Mouse (Mus musculus) lung, embryonic 14.5 days (tissue): ENCODE data around the gene Ralgps2. TPM values are rescaled to one million over a fixed set of nuclear protein-coding genes. Genes with fewer than 3 reads are reported as not detected.

Experiments
- ATAC-seq: fragments of 200-750 bp; cut with Nextera tagmentation; 2 replicates; pipeline ENCODE4 v1.8.0; 2017; ENCODE audit warnings: mild to moderate bottlenecking, moderate TSS enrichment, moderate library complexity; ENCODE audit not compliant: insufficient read depth
- DNase-seq: peaks from one replicate; pipeline ENCODE4 v3.0.0-alpha.2; 2015
- H3K27ac ChIP-seq: fragments of 300-500 bp; sonication (generic); 2 replicates; pipeline ENCODE4 v1.5.1; 2014; ENCODE audit warnings: low read depth, mild to moderate bottlenecking, moderate library complexity
- H3K27me3 ChIP-seq: fragments of 300-500 bp; sonication (generic); 2 replicates; pipeline ENCODE4 v1.6.1; 2014; ENCODE audit warnings: low read length, control low read depth; ENCODE audit not compliant: insufficient read depth
- H3K36me3 ChIP-seq: fragments of 300-500 bp; sonication (generic); 2 replicates; pipeline ENCODE4 v1.6.1; 2014; ENCODE audit warnings: control low read depth; ENCODE audit not compliant: insufficient read depth
- H3K4me1 ChIP-seq: fragments of 300-500 bp; sonication (generic); 2 replicates; pipeline ENCODE4 v1.6.1; 2014; ENCODE audit warnings: antibody characterized with exemption, control low read depth; ENCODE audit not compliant: insufficient read depth
- H3K4me2 ChIP-seq: fragments of 300-500 bp; sonication (generic); 2 replicates; pipeline ENCODE4 v1.6.1; 2014; ENCODE audit warnings: mild to moderate bottlenecking
- H3K4me3 ChIP-seq: fragments of 300-500 bp; sonication (generic); 2 replicates; pipeline ENCODE4 v1.5.1; 2014; ENCODE audit warnings: low read depth, low read length
- H3K9ac ChIP-seq: fragments of 300-500 bp; sonication (generic); 2 replicates; pipeline ENCODE4 v1.6.1; 2014
- H3K9me3 ChIP-seq: fragments of 300-500 bp; sonication (generic); 2 replicates; pipeline ENCODE4 v1.6.1; 2016; ENCODE audit warnings: low read depth, low read length, control low read depth
- CTCF ChIP-seq: IDR thresholded peaks from 2 replicates; pipeline ENCODE4 v1.5.1; 2016; ENCODE audit warnings: antibody characterized with exemption, low read depth
- WGBS: fragments of 180-500 bp; shearing (Covaris S2); extraction: QIAGEN DNeasy Blood & Tissue Kit; methylation state at CpG from one replicate; pipeline ENCODE4 v1.1.7; 2014; 5-methylcytosine and 5-hydroxymethylcytosine counted together
- polyA plus RNA-seq: library from polyadenylated mRNA; unstranded; fragments of >200 nt; fragmentation: Nextera tagmentation; extraction: Ambion mirVana; gene quantifications from 2 replicates; pipeline ENCODE4 v1.2.1, GENCODE M21; 2014

The Ralgps2 gene
- polyA plus RNA-seq, 1 experiment from 2014 or later: 70.6 TPM

DNA sequence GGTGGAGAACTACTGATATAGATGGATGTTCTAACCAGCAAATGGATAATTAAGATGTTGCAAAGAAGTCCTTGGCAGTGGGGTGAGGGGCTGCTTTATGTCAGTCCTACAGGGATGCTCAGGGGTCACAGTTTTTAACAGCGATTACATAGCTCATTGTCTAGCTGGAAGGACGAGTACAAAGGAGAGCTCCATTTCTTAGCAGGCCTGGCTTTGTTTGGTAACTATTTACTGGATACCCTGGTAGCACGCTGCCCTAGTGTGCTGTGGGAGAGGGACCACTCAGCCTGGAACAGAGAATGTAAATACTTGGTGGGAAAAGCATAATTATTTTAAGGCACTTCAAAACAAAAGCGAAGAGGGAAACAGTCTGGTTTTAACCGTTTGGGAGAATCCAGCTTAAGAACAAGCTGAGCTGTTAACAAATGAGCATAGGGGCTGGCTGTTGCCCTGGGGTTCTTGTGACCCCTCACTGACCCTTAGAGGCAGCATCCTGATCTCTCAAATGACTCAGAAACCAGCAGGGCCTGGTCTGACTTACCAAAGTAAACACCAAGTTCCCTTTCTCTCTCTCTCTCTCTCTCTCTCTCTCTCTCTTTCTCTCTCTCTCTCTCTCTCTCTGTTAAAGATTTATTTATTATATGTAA is 149.5 kb downstream of the Ralgps2 start:
- Histone ChIP-seq H3K9ac (no peak overlapping the region), H3K27me3 (no peaks in the 10 kb centered on the region), H3K9me3 (no peaks in the 10 kb centered on the region), H3K4me2 (no peak overlapping the region), H3K27ac (no peak overlapping the region), H3K4me1 (0 out of 2 replicates have a peak, but pooled peaks cover 3% of the 10 kb centered on the region), H3K4me3 (no peak overlapping the region), H3K36me3 (no peaks in the 10 kb centered on the region)
- 34% methylated on average over 5 of the region's 5 CpGs for WGBS
- ATAC-seq (no peak), DNase-seq (no peak)
- TF ChIP-seq CTCF: no peak

DNA sequence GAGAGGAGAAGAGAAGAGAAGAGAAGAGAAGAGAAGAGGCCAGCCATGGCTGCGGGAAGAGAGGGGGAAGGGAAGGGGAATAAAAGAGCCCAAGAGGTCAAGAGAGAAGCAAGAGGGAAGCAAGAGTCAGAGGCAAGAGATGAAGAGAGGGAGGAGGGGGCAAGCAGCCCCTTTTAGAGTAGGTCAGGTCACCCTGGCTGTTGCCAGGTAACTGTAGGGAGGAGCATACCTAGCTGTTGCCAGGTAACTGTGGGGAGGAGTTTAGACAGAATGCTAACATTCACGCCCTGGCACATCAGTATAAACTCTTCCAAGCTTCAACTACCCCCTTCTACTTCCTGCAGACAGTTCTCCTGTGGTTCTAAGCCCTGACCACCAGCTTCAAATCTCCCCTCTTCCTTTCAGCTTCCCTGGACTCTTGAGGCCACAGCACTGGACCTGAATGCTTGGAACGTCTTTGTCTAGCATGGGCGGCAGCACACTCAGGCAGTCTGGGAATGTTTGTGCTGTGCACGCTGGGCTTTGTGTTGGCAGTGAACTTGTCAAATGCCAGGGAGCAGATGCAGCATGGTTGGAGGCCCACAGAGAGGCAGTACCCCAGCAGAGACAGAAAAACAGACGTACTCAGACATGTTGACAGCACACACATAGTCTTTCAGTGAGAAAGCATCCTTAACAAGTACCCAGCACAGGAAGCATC is 152.1 kb downstream of the Ralgps2 start:
- 33% methylated on average over 6 of the region's 6 CpGs for WGBS

DNA sequence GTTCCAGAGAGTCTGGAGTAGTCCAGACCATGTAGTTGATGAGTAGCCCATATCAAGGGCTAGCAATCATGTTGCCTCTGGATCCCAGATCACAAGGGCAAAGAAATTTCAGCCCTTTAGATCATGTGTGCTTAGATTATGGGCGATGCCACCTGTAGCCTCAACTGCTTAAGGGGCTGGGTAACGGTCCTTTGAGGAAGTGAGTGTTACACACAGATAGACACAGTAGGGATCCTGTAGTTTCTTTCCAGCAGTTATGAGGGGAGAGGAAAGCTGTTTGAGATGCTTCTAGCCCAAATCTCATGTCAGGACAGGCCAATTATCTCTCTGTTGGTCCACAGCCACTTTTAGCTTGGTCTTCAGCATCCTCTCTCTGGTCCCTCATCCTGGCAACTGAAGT is 153.4 kb downstream of the Ralgps2 start:
- no peaks in the 10 kb centered on the region for H3K9me3 ChIP-seq
- no peaks in the 10 kb centered on the region for H3K27me3 ChIP-seq
- ATAC-seq (no peak), DNase-seq (no peak)
- no peak overlapping the region for H3K4me3 ChIP-seq
- TF ChIP-seq CTCF: no peak
- no peaks in the 10 kb centered on the region for H3K36me3 ChIP-seq
- H3K9ac ChIP-seq: no peak overlapping the region
- no peak overlapping the region for H3K4me2 ChIP-seq
- WGBS: 64% methylated on average over 2 of the region's 2 CpGs
- H3K4me1 ChIP-seq: peaks cover 8% of the 10 kb centered on the region
- H3K27ac ChIP-seq: no peak overlapping the region

More for the DNA sequence above, 152.1 kb downstream of the Ralgps2 start:
- H3K36me3 ChIP-seq: no peaks in the 10 kb centered on the region
- H3K4me2 ChIP-seq: no peak overlapping the region
- peak; percentile 27 for DNase-seq
- no peak overlapping the region for H3K4me3 ChIP-seq
- ATAC-seq: 0 out of 2 replicates have a peak, but pooled peaks have one; percentile 22
- H3K27ac ChIP-seq: no peak overlapping the region
- H3K4me1 ChIP-seq: 0 out of 2 replicates have a peak, but pooled peaks cover 3% of the 10 kb centered on the region
- no peak overlapping the region for H3K9ac ChIP-seq
- no peak for TF ChIP-seq CTCF
- no peaks in the 10 kb centered on the region for H3K9me3 ChIP-seq
- H3K27me3 ChIP-seq: no peaks in the 10 kb centered on the region

DNA sequence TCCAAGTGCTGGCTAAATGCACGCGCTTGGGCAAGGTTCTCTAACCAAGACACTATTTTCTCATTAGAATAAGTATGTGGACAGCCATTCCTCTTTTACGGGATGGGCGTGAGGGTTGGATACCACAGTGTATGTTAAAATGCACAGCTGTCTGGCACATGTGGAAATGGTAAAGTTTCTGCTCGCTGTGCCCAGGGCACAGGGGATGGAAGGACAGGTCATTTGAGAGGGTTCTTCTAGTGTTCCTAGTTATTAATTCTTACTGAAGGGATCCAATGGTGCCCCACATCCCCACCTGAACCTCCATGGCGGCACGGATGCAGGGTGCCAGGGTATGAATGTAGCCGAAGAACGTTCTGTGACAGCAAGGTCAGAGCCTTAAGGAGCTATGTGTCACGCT is 154.5 kb downstream of the Ralgps2 start:
- no peak for TF ChIP-seq CTCF
- Histone ChIP-seq H3K4me3 (no peak overlapping the region), H3K36me3 (no peaks in the 10 kb centered on the region), H3K4me1 (peaks cover 11% of the 10 kb centered on the region), H3K27ac (no peak overlapping the region), H3K27me3 (no peaks in the 10 kb centered on the region), H3K9ac (no peak overlapping the region), H3K4me2 (no peak overlapping the region), H3K9me3 (no peaks in the 10 kb centered on the region)
- 85% methylated on average over 10 of the region's 10 CpGs for WGBS
- ATAC-seq (no peak), DNase-seq (no peak)

DNA sequence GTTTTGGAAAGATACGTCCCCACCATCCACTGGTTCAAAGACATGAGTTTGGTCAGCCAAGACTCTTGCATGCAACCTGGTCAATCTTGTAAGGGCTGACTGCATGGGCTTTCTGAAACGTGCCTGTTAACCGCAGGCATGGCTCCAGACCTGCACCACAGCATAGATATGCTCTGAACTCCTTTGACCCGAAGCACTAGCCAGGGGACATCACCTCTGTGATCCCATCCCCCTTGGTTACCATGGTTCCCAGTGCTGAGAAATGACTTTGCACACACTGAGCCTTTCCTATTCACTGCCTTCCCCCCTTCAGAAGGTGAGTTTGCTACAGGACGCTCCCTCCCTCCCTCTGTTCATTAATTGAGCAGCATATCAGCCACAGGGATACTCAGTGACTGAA is 155.3 kb downstream of the Ralgps2 start:
- Histone ChIP-seq H3K4me3 (no peak overlapping the region), H3K9me3 (no peaks in the 10 kb centered on the region), H3K27me3 (no peaks in the 10 kb centered on the region), H3K4me1 (peaks cover 8% of the 10 kb centered on the region), H3K9ac (no peak overlapping the region), H3K27ac (no peak overlapping the region), H3K4me2 (no peak overlapping the region), H3K36me3 (no peaks in the 10 kb centered on the region)
- no peak for ATAC-seq
- no peak for DNase-seq
- no peak for TF ChIP-seq CTCF
- WGBS: 44% methylated on average over 5 of the region's 5 CpGs

DNA sequence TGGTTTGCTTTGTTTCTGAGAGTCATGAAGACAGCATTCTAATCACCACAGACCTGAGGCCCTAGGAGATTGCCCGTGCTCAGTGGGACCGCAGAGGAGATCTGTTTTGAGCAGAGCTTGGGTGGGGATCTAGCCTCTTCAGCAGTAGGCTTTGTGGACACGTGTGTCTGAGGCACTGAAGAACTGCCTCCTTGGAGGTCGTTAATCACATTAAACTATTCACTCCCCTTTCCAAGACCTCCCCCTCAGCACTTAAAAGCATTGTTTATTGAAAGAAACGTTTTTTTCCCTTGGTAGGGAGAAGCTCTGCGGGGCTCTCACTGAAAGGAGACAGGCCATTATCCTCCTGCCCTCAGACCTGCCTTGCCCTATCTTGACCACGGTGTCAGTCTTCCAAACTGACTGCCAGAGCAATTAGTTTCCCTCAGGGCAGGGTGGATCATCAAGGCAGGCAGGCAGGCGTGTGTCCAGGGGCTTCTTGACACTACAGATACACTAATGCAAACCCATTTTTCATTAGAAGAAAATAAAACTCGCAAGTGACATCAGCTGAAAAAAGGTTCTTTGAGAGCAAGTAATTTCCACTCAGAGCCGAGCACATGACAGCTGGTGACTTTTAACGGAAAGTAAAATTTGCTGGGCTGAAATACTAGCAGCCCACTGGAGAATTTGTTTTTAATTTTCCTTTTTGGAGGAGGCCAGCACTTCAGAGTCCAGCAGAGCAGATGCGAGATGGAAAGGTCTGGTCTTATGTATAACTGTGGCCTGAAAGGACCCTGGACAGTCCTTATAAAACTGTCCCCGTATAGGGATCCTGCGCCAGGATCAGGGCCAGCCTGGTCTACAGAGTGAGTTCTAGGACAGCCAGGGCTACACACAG is 157.2 kb downstream of the Ralgps2 start:
- DNase-seq (peak; percentile 46), ATAC-seq (peak; percentile 35)
- peak overlapping the region; percentile 87; the same call in 1 of the 2 replicates for H3K27ac ChIP-seq
- no peak overlapping the region for H3K9ac ChIP-seq
- TF ChIP-seq CTCF: no peak
- no peaks in the 10 kb centered on the region for H3K36me3 ChIP-seq
- H3K4me3 ChIP-seq: no peak overlapping the region
- peaks cover 8% of the 10 kb centered on the region for H3K4me1 ChIP-seq
- no peak overlapping the region for H3K4me2 ChIP-seq
- H3K27me3 ChIP-seq: no peaks in the 10 kb centered on the region
- H3K9me3 ChIP-seq: no peaks in the 10 kb centered on the region
- WGBS: 21% methylated on average over 14 of the region's 14 CpGs
